Mouse (Mus musculus) kidney, adult 2 months (tissue): ENCODE measurements around the gene Gm14403. TPM values are rescaled to one million over a fixed set of nuclear protein-coding genes. Genes with fewer than 3 reads are reported as not detected.

Experiments used
- polyA plus RNA-seq: library from polyadenylated mRNA; depleted of rRNA; stranded (reverse); fragments of >200 nt; gene quantifications from 2 replicates; pipeline ENCODE4 v1.2.3, GENCODE M21; 2012; rRNA removed

The Gm14403 gene
- polyA plus RNA-seq, 1 experiment = 3.1 TPM

Other genes with a start within 250 kb of the Gm14403 start
- not detected in 2 replicates for gene Gm14409, start 231.2 kb upstream of the Gm14403 start, polyA plus RNA-seq
- 0.28 TPM in 1 of 2 replicates, not detected in the other for gene Gm14412, start 173.9 kb upstream of the Gm14403 start, polyA plus RNA-seq
- gene Gm14418, start 99.9 kb upstream of the Gm14403 start, polyA plus RNA-seq = 2.7 and 3.2 TPM in 2 replicates
- gene Zfp970, start 33.5 kb upstream of the Gm14403 start, polyA plus RNA-seq = 4.2 and 4.5 TPM in 2 replicates
- not detected in 2 replicates for gene Gm14406, start 80.0 kb downstream of the Gm14403 start, polyA plus RNA-seq